ENCODE assay signal across 9 mouse cellular contexts in the genomic region with DNA sequence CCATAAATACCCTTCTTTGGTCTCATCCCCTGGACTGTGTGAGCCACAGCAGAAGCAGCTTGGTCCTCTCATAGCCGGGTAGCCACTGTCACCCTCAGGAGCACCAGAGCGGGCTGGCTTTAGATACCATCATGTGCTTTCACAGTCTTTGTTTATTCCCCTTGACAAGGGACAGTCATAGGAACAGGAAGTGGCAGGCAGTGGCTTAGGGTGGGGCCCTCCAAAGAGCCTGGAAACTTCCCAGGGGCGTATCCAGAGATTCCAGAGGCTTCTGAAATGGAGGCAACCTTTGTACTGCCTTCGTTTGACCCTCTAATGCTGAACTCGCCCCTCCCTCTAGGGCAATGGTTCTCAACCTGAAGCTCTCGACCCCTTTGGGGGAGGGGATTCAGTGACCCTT.
DNase-seq lines count a peak whose midpoint lies in the region; ATAC-seq and TF ChIP-seq lines count a peak whose summit lies in the region.
"Had no signal": no experiment of that assay in that cellular context is flagged by ENCODE, and none has a peak within 500 bp of the region (broad histone marks: within the 10 kb centered on the region; RNA-seq: fewer than 3 reads in every experiment).

No protein-coding gene starts in this region.

- TF ChIP-seq CTCF in lung, postnatal 0 days (IDR thresholded peaks at IDR 0.05): no peak

- H3K4me2 ChIP-seq in forebrain, embryonic 13.5 days: no peak overlapping the region
- H3K4me2 ChIP-seq in lung, postnatal 0 days (replicated peaks; ENCODE audit: low read depth, low read length): no peak overlapping the region
- H3K4me2 ChIP-seq in midbrain, embryonic 16.5 days (ENCODE audit: low read length): no peak overlapping the region
- no peak overlapping the region for H3K4me2 ChIP-seq in midbrain, embryonic 11.5 days
- H3K4me2 ChIP-seq: forebrain, embryonic 15.5 days had no signal

- H3K36me3 ChIP-seq in forebrain, embryonic 10.5 days (replicated peaks): no peaks in the 10 kb centered on the region
- no peaks in the 10 kb centered on the region for H3K36me3 ChIP-seq in forebrain, embryonic 13.5 days (ENCODE audit: poor library complexity, severe bottlenecking)
- H3K36me3 ChIP-seq in lung, postnatal 0 days (ENCODE audit: insufficient read depth, low read length): no peaks in the 10 kb centered on the region
- no peaks in the 10 kb centered on the region for H3K36me3 ChIP-seq in midbrain, embryonic 16.5 days (ENCODE audit: control insufficient read depth, insufficient read depth, low read length)
- no peaks in the 10 kb centered on the region for H3K36me3 ChIP-seq in midbrain, embryonic 11.5 days (ENCODE audit: control insufficient read depth, insufficient read depth, low read length)
- H3K36me3 ChIP-seq: forebrain, embryonic 15.5 days had no signal

- peak overlapping the region; percentile 22; the same call in 1 of the 2 replicates for H3K27ac ChIP-seq in forebrain, embryonic 10.5 days
- no peak overlapping the region for H3K27ac ChIP-seq in forebrain, embryonic 13.5 days
- H3K27ac ChIP-seq in lung, postnatal 0 days (ENCODE audit: low read length): peak overlapping the region; percentile 81
- H3K27ac ChIP-seq in midbrain, embryonic 16.5 days (ENCODE audit: low read length): no peak overlapping the region
- H3K27ac ChIP-seq in midbrain, embryonic 11.5 days (ENCODE audit: low read depth, low read length): no peak overlapping the region
- H3K27ac ChIP-seq: forebrain, embryonic 15.5 days had no signal

- intact Hi-C loops in heart, postnatal 25 days (cut with DNase I): loop anchor here (5.0 kb wide), 2 partner anchors 239 to 374 kb away; no protein-coding TSS in a partner anchor
- intact Hi-C loops in left cerebral cortex, postnatal 14 days (cut with DNase I): loop anchor here (5.0 kb wide), 2 partner anchors 49 to 99 kb away; no protein-coding TSS in a partner anchor

- no peaks in the 10 kb centered on the region for H3K9me3 ChIP-seq in forebrain, embryonic 10.5 days
- no peaks in the 10 kb centered on the region for H3K9me3 ChIP-seq in forebrain, embryonic 13.5 days (replicated peaks)
- H3K9me3 ChIP-seq in lung, postnatal 0 days (ENCODE audit: low read length): no peaks in the 10 kb centered on the region
- H3K9me3 ChIP-seq in midbrain, embryonic 16.5 days (replicated peaks; ENCODE audit: control insufficient read depth, low read length, poor library complexity, severe bottlenecking): no peaks in the 10 kb centered on the region
- no peaks in the 10 kb centered on the region for H3K9me3 ChIP-seq in midbrain, embryonic 11.5 days (ENCODE audit: control insufficient read depth, low read length)
- H3K9me3 ChIP-seq: forebrain, embryonic 15.5 days had no signal

- DNase-seq in forebrain, embryonic 10.5 days (ENCODE audit: extremely low spot score, low spot score): no peak
- DNase-seq in heart, postnatal 25 days (ENCODE audit: low spot score): peak; percentile 59
- peak; percentile 92 for DNase-seq in lung, postnatal 0 days (ENCODE audit: low spot score)
- no peak for DNase-seq in midbrain, embryonic 11.5 days (ENCODE audit: low spot score, missing footprints)
- DNase-seq in left cerebral cortex, postnatal 14 days (ENCODE audit: low spot score in 2 of 2): no peak

- TF ChIP-seq EP300 in lung, postnatal 0 days (IDR thresholded peaks at IDR 0.05): peak; percentile 96

- peaks cover 30% of the 10 kb centered on the region for H3K4me1 ChIP-seq in forebrain, embryonic 10.5 days
- peaks cover 37% of the 10 kb centered on the region for H3K4me1 ChIP-seq in forebrain, embryonic 13.5 days
- H3K4me1 ChIP-seq in lung, postnatal 0 days (ENCODE audit: insufficient read depth, low read depth, low read length): peaks cover 29% of the 10 kb centered on the region; the same call in 1 of the 2 replicates
- H3K4me1 ChIP-seq in midbrain, embryonic 16.5 days (ENCODE audit: control insufficient read depth, insufficient read depth, low read length): peaks cover 8% of the 10 kb centered on the region; the same call in 1 of the 2 replicates
- peaks cover 5% of the 10 kb centered on the region for H3K4me1 ChIP-seq in midbrain, embryonic 11.5 days (ENCODE audit: control insufficient read depth, insufficient read depth, low read length)

- no peak overlapping the region for H3K4me3 ChIP-seq in forebrain, embryonic 10.5 days
- H3K4me3 ChIP-seq in forebrain, embryonic 13.5 days: no peak overlapping the region
- H3K4me3 ChIP-seq in lung, postnatal 0 days (ENCODE audit: low read depth, low read length): no peak overlapping the region
- H3K4me3 ChIP-seq in midbrain, embryonic 16.5 days (ENCODE audit: low read depth, low read length): no peak overlapping the region
- H3K4me3 ChIP-seq in midbrain, embryonic 11.5 days (ENCODE audit: low read depth, low read length): no peak overlapping the region
- H3K4me3 ChIP-seq: forebrain, embryonic 15.5 days had no signal

- H3K27me3 ChIP-seq in forebrain, embryonic 10.5 days (ENCODE audit: poor library complexity, severe bottlenecking): no peaks in the 10 kb centered on the region; the same call in 1 of the 2 replicates
- H3K27me3 ChIP-seq in forebrain, embryonic 13.5 days: no peaks in the 10 kb centered on the region
- H3K27me3 ChIP-seq in lung, postnatal 0 days (replicated peaks; ENCODE audit: insufficient read depth, low read length): no peaks in the 10 kb centered on the region
- no peaks in the 10 kb centered on the region for H3K27me3 ChIP-seq in midbrain, embryonic 16.5 days (ENCODE audit: control insufficient read depth, insufficient read depth, low read depth, low read length)
- no peaks in the 10 kb centered on the region for H3K27me3 ChIP-seq in midbrain, embryonic 11.5 days (ENCODE audit: control insufficient read depth, insufficient read depth, low read length)
- H3K27me3 ChIP-seq: forebrain, embryonic 15.5 days had no signal

- ATAC-seq in forebrain, embryonic 13.5 days: no peak
- ATAC-seq in CD4-positive, CD25-positive, alpha-beta regulatory T cell, adult 4 months: peak; percentile 37
- peak; percentile 54 for ATAC-seq in lung, postnatal 0 days
- no peak for ATAC-seq in midbrain, embryonic 16.5 days
- ATAC-seq in midbrain, embryonic 11.5 days (ENCODE audit: low FRiP score): no peak
- ATAC-seq: forebrain, embryonic 15.5 days had no signal

- WGBS in forebrain, embryonic 10.5 days: 72% methylated on average over 6 of the region's 6 CpGs
- WGBS in forebrain, embryonic 13.5 days: 71% methylated on average over 6 of the region's 6 CpGs
- WGBS in lung, postnatal 0 days: 29% methylated on average over 6 of the region's 6 CpGs
- 76% methylated on average over 6 of the region's 6 CpGs for whole genome bisulfite sequencing in midbrain, embryonic 16.5 days
- 74% methylated on average over 6 of the region's 6 CpGs for WGBS in midbrain, embryonic 11.5 days

- H3K9ac ChIP-seq in forebrain, embryonic 13.5 days: no peak overlapping the region
- no peak overlapping the region for H3K9ac ChIP-seq in lung, postnatal 0 days (replicated peaks; ENCODE audit: low read depth)
- no peak overlapping the region for H3K9ac ChIP-seq in midbrain, embryonic 16.5 days (ENCODE audit: low read depth, low read length)
- H3K9ac ChIP-seq in midbrain, embryonic 11.5 days (ENCODE audit: low read length): no peak overlapping the region
- H3K9ac ChIP-seq: forebrain, embryonic 15.5 days had no signal

Comparison
In these comparisons a context has a peak if more than half of its experiments do, and no peak if none do; other contexts are left out.
1. H3K27ac ChIP-seq: peak in forebrain, embryonic 10.5 days (single experiment) and lung, postnatal 0 days (single experiment); none in forebrain, embryonic 13.5 days (single experiment), midbrain, embryonic 16.5 days (single experiment) and midbrain, embryonic 11.5 days (single experiment).
2. DNase-seq: peak in heart, postnatal 25 days (single experiment) and lung, postnatal 0 days (single experiment); none in forebrain, embryonic 10.5 days (single experiment), midbrain, embryonic 11.5 days (single experiment) and left cerebral cortex, postnatal 14 days (0 of 2).
3. ATAC-seq: peak in CD4-positive, CD25-positive, alpha-beta regulatory T cell, adult 4 months (single experiment) and lung, postnatal 0 days (single experiment); none in forebrain, embryonic 13.5 days (single experiment), midbrain, embryonic 16.5 days (single experiment) and midbrain, embryonic 11.5 days (single experiment).